Mouse (Mus musculus) ZHBTc4 (cell line): Measurements from ENCODE around the gene 3110040M04Rik.
A peak's percentile ranks its signal among the peaks of the same experiment; 100 is the strongest.
"Not testable (repeated sequence)": the region's sequence is repeated elsewhere in the genome, so short reads cannot be mapped to it uniquely, and the experiment has no call there.

Experiments used
- DNase-seq: peaks from one replicate; pipeline ENCODE4 v3.0.0-alpha.2; 2011; ENCODE audit warnings: low read depth, low spot score

3110040M04Rik gene

DNA sequence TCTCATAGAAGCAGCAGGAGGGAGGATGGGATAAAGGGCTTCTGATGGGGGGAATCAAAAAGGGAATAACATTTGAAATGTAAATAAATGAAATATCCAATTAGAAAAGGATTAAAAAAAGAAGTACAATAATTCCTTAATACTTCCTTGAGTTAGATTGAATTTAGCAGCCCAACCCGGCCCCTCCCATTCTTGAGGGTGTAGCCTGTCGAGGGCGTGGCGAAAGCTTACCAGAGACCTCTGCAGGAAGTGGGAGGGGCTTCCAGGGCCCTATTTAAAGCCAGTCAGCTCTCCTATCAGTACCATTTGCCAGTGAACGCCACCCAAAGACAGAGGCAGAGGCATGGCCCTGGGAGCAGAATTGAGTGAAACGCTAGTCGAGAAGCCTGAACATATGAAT, 11.8 kb upstream of the 3110040M04Rik start, which contains the start of gene Gm8947:
Gene Gm8947 (plus strand): TSS at position 302 of the 400 bp plus-strand sequence.
- not testable (repeated sequence) for DNase-seq

DNA sequence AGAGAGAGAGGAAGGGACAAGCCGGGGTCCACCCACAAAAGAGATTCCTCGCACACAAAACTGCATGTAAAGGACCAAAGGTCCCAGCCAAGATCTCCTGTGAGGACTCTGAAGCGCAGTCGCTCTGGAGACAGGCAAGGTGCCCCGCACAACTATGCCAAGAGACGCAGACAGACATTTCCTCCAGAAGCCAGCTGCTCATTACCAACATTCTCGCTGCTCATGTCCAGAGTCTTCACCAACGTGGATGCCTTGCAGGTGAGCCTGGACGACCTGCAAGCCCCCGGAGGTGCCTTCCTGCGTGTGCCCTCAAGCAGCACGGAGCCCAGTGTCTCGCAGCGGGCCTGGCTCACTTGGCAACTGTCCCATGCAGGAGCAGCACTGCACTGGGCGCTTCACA, 11.2 kb upstream of the 3110040M04Rik start:
- not testable (repeated sequence) for DNase-seq

DNA sequence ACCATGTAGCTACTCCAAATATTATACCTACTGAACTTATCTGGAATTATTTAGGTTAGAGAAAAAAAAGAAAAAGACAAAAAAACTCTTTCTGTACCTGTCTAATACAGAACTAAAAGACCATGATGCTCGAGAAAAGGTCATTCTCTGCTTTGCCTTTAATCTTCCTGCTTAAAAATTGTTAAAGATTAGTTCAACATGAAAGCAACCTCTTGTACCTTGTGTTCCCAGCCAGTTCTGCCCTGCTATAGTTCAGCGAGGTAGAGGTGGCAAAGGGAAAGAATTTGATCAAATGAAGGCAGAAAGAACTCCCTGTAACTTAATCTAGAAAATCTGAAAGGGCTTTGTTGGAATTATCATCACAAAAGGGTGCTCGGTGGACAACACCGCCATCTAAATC, 7.9 kb upstream of the 3110040M04Rik start:
- DNase-seq = not testable (repeated sequence)

DNA sequence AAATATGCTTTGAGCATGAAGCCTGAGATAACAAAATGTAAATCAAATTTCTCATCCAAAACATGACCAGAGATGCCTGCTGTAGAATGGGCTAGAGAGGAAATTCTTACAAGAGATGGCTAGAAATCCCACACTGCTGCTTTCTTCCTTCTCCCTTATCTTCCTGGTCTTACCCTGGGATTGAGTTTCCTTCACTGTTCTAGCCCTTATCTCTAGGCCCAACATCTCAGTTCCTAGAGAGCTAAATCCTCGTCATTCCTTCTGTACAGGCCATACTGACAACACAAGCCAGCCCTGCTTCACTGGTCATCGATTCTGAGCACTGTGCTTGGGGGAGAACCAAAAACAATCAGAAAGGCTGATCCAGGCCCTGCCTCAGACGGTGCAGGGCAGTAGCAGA, 7.2 kb upstream of the 3110040M04Rik start:
- not testable (repeated sequence) for DNase-seq

DNA sequence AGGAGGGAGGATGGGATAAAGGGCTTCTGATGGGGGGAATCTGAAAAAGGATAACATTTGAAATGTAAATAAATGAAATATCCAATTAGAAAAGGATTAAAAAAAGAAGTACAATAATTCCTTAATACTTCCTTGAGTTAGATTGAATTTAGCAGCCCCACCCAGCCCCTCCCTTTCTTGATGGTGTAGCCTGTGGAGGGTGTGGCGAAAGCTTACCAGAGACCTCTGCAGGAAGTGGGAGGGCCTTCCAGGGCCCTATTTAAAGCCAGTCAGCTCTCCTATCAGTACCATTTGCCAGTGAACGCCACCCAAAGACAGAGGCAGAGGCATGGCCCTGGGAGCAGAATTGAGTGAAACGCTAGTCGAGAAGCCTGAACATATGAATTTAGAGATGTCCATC, 5.8 kb upstream of the 3110040M04Rik start, which contains the start of gene Gm47995:
Gene Gm47995 (plus strand): TSS at position 329 of the 400 bp plus-strand sequence.
- DNase-seq = not testable (repeated sequence)

DNA sequence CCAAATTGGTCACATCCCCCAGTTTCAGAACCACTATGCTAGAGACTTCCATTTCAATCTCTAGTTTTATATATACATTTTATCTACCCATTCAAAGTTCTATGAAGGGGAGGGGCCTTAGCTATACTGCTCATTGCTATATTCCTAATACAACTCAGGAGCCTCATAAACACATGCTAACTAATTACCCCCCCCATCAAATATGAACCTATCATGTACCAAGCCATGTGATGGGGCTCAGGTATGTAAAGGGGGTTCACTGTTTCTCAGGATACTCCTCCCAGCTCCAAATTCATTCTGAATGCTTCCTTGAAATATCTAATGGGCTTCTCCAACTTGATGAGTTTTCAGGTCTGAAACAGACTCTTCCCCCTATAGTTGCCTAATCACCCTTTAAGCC, 3.3 kb upstream of the 3110040M04Rik start:
- not testable (repeated sequence) for DNase-seq

DNA sequence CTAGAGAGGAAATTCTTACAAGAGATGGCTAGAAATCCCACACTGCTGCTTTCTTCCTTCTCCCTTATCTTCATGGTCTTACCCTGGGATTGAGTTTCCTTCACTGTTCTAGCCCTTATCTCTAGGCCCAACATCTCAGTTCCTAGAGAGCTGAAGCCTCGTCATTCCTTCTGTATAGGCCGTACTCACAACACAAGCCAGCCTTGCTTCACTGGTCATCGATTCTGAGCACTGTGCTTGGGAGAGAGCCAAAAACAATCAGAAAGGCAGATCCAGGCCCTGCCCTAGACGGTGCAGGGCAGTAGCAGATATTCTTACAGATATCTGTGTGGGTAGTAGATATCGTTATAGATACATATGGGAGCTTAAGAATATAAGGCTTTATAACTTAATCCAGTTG, 1.1 kb upstream of the 3110040M04Rik start:
- not testable (repeated sequence) for DNase-seq

DNA sequence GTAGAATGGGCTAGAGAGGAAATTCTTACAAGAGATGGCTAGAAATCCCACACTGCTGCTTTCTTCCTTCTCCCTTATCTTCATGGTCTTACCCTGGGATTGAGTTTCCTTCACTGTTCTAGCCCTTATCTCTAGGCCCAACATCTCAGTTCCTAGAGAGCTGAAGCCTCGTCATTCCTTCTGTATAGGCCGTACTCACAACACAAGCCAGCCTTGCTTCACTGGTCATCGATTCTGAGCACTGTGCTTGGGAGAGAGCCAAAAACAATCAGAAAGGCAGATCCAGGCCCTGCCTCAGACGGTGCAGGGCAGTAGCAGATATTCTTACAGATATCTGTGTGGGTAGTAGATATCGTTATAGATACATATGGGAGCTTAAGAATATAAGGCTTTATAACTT, 4.6 kb downstream of the 3110040M04Rik start:
- not testable (repeated sequence) for DNase-seq

DNA sequence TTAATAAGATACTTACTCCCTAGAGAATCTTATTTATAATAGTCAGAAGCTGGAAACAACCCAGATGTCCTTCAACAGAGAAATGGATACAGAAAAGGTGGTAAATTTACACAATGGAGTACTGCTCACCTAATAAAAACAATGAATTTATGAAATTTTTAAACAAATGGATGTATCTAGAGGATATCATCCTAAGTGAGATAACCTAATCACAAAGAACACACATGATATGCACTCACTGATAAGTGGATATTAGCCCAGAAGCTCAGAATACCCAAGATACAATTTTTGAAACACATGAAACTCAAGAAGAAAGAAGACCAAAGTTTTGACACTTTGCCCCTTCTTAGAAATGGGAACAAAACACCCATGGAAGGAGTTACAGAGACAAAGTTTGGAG, 5.0 kb downstream of the 3110040M04Rik start:
- not testable (repeated sequence) for DNase-seq

DNA sequence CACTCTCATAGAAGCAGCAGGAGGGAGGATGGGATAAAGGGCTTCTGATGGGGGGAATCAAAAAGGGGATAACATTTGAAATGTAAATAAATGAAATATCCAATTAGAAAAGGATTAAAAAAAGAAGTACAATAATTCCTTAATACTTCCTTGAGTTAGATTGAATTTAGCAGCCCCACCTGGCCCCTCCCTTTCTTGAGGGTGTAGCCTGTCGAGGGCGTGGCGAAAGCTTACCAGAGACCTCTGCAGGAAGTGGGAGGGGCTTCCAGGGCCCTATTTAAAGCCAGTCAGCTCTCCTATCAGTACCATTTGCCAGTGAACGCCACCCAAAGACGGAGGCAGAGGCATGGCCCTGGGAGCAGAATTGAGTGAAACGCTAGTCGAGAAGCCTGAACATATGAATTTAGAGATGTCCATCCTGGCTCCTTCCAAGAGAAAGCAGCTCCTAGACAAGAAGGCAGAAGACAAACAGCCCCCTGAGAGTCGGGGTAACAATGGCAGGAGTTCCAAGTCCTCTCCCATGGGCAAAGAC, 6.0 kb downstream of the 3110040M04Rik start, which contains the start of gene Gm47996:
Gene Gm47996 (plus strand): TSS at position 308 of the 532 bp plus-strand sequence.
- not testable (repeated sequence) for DNase-seq

DNA sequence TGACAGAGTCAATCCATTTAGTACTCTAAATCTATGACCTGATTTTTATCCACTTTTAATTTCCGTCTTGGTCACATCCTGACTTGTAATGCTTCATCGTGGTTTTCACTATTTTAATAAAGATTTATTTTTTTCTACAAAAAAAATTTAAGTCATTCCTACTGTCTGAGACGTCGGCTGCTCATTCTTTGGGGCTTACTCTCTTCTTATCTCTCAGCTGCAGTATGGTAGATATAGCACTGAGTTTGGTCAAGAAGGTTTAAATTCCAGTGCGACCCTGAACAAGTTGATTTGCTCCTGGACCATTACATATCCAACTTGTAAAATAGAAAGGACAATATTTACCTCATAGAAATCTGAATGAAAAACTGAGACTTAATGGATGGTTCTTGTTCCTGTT, 7.7 kb downstream of the 3110040M04Rik start:
- not testable (repeated sequence) for DNase-seq

DNA sequence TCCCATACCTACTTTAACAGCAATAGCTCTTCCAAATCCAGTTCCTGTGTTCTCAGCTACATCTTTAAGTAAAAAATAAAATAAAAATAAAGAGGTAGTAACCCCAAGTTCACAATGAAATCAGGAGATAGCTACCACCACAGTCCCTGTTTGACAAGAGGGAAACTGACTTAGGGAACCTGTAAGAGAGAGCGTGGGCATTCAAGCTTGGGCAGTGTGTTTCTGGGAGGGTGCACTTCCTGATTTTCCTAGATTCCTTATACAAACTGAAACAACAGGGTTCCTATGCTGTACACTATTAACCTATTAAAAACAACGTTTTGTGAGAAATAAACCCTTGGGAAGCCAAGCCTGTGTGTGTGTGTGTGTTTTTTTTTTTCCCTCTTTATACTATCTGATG, 10.9 kb downstream of the 3110040M04Rik start:
- DNase-seq = no peak

DNA sequence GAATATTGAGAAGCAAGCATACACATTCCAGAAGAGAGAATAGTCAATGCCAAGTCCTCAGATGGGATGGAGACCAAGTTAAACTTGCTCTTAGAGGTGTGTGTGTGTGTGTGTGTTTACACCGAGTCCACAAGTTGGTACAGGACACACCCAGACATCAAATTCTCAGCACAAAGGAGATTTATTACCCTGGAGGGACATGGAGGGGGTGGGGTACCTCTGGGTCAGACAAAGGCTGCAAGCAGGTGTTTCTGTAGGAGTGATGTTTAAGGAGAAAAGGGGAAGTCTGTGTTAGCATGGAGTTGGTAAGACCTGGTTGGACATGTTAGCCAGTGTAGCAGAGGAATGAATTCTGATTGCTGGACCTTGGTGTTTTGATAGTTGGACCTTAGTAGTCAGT, 12.1 kb downstream of the 3110040M04Rik start:
- DNase-seq = no peak

DNA sequence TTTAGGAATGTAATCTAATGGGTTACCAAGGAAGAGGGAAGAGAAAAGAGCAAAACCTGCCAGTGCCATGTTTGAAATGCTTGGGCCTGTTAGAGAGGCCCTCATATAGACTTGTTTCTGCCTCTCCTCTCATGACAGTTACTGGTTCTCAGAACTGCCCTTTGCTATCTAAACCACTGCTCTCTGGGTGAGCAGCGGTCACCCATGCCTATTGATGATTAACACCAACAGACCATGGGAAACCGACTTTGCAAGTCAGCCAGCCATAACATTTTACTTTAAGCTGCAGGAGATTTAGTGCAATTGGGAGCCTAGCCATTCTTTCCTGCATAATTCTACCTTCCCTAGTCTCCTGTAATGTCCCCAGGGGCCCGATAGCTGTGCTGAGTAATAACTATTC, 12.5 kb downstream of the 3110040M04Rik start:
- DNase-seq = no peak

DNA sequence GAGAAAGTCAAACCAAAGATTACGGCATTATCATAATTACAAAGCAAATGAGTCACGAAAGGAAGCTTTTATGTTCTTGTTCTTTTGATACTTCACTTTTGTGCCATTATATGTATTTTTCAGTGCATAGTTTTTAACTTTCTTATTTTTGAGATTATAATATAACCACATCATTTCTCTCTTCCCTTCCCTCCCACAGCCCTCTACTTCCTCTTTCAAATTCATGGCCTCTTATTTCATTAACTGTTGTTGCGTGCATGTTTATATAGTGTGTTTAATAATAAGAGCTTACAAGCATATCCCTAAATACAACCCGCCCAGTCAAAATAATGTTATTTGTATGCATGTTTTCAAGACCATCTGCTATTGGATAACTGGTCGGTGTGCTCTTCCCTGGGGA, 15.1 kb downstream of the 3110040M04Rik start:
- DNase-seq = no peak

DNA sequence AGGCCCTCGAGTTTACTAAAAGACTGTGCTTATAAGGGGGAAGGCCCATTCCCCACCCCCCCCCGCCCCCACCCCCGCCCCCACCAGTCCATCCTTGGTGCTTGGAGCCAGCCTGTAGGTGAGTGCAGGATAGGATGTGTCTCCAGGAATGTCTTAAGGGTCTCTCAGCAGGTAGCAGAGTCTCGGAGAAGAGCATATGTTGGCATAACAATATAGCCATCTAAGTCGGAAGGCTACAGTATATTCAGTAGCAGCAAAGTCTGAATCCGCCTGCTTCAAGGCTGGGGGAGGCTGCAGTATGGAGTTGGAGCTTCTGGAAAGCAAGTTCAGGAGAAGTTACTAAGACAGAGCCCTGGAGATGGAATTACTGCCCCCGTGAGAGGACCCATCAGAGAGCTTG, 16.2 kb downstream of the 3110040M04Rik start:
- DNase-seq = peak; percentile 78

DNA sequence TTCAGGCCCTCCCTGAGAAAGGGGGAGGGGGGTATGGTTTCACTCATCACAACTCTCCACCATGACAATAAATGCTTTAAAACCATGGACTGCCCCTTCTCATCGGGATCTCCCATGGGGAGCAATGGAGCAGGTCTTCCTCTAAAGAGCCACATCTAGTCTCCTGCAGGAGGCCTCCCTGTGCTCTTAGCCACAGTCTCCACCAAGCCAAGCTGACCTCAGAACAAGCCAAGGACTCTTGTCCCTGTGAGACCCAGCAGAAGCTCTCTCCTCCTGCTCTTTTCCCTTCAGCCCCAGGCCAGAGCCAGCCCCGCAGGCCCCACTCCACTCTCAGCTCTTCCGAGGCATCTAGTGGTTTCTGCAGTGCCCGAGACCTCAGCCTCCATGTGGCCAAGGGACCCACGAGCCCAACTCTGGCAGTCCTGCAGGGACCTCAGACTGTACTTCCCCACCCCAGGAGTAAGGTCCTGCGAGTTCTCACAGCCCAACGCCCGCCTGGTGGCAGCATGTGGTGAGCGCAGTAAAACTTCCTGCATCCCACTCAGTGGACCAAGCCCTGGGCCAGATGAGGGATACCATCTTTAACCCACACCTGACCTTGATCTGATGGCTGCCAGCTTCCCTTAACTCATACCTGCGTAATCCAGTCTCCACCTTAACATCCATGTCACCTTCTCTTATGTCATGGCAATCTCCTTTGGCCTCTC, 18.8 kb downstream of the 3110040M04Rik start:
- DNase-seq = no peak

DNA sequence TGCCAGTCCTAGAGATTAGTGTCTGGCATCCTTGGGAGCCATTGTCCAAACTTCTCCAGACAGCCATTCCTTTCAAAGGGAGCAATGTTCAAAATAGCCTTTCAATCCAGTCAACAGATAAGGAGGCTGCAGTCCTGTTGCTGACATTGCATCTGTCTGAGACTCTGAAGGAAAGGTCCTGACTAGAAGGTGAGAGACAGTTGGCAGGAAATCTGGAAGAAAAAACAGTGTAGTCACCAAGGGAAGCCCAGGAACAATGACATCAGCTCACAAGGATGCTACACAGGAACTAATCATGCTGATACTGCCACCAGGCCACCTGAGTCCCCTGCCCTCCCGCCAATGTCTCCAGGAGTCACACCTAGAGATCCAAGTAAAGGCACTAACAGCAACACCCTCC, 19.5 kb downstream of the 3110040M04Rik start:
- DNase-seq = no peak

DNA sequence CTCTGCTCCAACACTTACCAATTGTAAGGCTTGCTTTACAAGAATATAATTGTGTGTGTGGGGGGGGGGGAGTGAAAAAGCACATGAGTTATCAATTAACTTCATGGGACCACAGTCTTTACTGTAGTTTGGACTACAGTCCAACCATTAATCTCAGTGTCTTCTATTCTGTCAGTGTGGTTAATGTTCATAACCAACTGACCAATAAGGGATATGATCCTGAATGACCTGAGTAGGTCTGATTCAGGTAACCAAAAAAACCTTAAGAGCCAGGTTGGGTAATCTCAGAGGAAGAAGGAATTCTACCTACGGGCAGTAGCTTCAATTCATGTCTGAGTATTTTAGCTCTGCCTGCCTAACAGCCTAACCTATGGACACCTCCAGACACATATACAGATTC, 20.6 kb downstream of the 3110040M04Rik start:
- no peak for DNase-seq

DNA sequence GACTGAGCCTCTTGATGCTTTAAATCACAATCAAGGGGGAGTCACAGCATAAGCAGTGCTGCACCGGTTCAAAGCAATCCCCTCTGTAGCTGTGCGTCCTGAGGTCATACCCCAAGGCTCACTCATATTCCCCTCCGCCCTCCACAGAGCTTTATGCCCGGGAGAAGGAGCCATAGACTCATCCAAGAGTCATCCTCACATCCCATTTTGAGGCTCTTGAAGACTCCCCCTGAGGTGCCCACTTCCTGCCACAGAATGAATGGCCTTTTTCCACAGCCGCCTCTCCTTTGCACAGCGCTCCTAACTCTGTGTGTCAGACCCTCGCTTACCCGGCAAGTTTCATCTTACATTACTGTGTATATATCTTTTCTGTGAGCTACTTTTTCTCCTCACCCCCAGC, 23.6 kb downstream of the 3110040M04Rik start:
- no peak for DNase-seq

DNA sequence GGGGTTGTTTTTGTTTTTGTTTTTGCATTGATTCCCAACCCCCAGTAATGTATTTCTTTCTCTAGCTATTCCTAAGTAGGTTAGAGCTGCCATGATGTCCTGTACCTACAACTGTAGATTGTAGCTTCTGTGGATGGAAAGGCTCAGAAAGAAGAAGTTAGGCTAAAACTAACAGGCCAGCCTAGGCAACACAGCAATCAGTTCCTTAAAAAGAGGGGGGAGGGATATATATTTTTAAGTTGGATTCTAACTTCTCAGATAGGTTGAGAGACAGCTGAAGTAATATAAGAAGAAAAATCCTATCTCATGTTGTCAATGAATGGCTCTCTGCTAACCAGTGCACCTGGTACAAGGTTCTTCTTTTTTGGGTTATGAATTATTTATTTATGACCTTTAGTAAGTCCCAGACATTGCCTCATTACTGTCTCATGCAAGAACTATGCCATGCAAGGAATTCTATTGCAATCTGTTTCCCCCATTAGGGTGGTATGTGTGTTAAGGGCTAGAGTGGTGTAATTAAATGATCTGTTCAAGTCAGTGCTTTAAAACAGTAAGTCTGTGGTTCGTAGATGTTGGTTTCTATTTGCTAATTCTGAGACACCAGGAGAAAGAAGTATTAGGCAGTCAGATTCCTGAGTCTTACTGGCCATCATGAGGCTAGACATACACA, 24.5 kb downstream of the 3110040M04Rik start:
- no peak for DNase-seq

DNA sequence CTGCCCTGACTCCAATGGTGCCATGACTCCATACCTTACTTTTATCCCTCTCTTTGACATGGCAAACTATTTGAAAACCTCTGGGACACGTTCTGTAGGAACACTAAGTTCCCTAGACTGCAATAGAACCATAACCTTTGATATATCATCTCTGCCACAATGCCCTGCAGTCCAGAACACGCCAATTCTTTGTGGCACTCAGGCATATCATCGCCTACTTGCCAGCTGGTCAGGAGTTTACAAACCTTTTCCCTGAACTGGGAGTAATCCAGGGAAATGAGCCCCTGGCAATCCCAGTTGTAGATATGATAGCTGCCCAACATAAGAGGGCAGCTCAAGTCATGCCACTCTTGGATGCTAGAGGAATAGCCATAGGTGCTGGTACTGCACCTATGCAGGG, 28.4 kb downstream of the 3110040M04Rik start:
- DNase-seq = no peak

DNA sequence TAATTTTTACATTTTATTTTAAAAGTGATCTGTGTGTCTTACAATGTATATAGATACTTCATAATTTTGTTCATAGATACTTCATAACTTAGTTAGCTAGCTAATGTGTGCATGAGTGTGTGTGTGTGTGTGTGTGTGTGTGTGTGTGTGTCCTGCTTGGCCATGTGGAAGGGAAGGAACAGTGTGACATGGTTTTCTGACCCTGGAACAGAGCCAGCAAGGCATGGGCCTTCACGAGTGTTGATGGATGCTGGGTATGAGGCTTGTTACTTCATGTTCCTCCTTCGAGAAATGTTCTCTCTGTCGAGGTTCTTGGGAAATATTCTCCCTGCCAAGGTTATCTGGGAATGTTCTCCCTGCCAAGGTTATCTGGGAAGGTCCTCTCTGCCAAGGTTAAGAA, 29.8 kb downstream of the 3110040M04Rik start:
- DNase-seq = no peak
